Mouse (Mus musculus): ENCODE results near the gene Polr3a. TPM values are rescaled to one million over a fixed set of nuclear protein-coding genes. Genes with fewer than 3 reads are reported as not detected.

Gene Polr3a
- not detected in 2 replicates for polyA plus RNA-seq (2012; ENCODE audit: insufficient read depth, insufficient read length, low replicate concordance, missing spikeins)

GRCm38 (mm10) chr14:24486773-24487227 lies at the start of gene Polr3a, which contains the start of gene Rps24:
Gene Polr3a, minus strand, starts transcription at chr14:24487058.
Gene Rps24, plus strand, starts transcription at chr14:24487125.
- under 1% methylated on average over 30 of the region's 30 CpGs for WGBS
- H3K27ac ChIP-seq (ENCODE audit: insufficient read depth, low read depth, low read length): no peak within 1 kb of the TSS
- H3K4me3 ChIP-seq (ENCODE audit: insufficient read depth, low read depth, low read length): peak within 1 kb of the TSS; percentile 79
- H3K4me1 ChIP-seq (ENCODE audit: control insufficient read depth, insufficient read depth, low read length): peaks cover 11% of the 10 kb centered on the region
- peak; percentile 60; the same call in 1 of the 2 replicates for TF ChIP-seq CTCF (IDR thresholded peaks at IDR 0.05; ENCODE audit: insufficient read depth, low read depth, low read length)
- TF ChIP-seq POLR2A (IDR thresholded peaks at IDR 0.05; ENCODE audit: insufficient read depth, low read depth, low read length): 0 out of 2 replicates have a peak, but pooled peaks have one; percentile 21

- Histone ChIP-seq H3K27ac (ENCODE audit: insufficient read depth, low read depth, low read length) (peak overlapping the region; percentile 43), H3K4me3 (ENCODE audit: insufficient read depth, low read depth, low read length) (no peak overlapping the region), H3K4me1 (ENCODE audit: control insufficient read depth, insufficient read depth, low read length) (peaks cover 25% of the 10 kb centered on the region)
- WGBS: 57% methylated on average over 9 of the region's 9 CpGs
- TF ChIP-seq POLR2A (IDR thresholded peaks at IDR 0.05; ENCODE audit: insufficient read depth, low read depth, low read length) (no peak), CTCF (IDR thresholded peaks at IDR 0.05; ENCODE audit: insufficient read depth, low read depth, low read length) (no peak)
Measured at GRCm38 (mm10) chr14:24534865-24535545, 48.1 kb upstream of the Polr3a start.

- H3K27ac ChIP-seq (ENCODE audit: insufficient read depth, low read depth, low read length): no peak overlapping the region
- 9% methylated on average over 6 of the region's 6 CpGs for WGBS
Measured at GRCm38 (mm10) chr14:24530228-24530627, 43.4 kb upstream of the Polr3a start.

GRCm38 (mm10) chr14:24526440-24526839 lies 39.6 kb upstream of the Polr3a start:
- H3K4me1 ChIP-seq (ENCODE audit: control insufficient read depth, insufficient read depth, low read length): peaks cover 10% of the 10 kb centered on the region
- WGBS: 49% methylated on average over 10 of the region's 10 CpGs
- H3K4me3 ChIP-seq (ENCODE audit: insufficient read depth, low read depth, low read length): no peak overlapping the region
- TF ChIP-seq POLR2A (IDR thresholded peaks at IDR 0.05; ENCODE audit: insufficient read depth, low read depth, low read length): no peak
- TF ChIP-seq CTCF (IDR thresholded peaks at IDR 0.05; ENCODE audit: insufficient read depth, low read depth, low read length): no peak
- H3K27ac ChIP-seq (ENCODE audit: insufficient read depth, low read depth, low read length): peak overlapping the region; percentile 55; the same call in 1 of the 2 replicates

More at GRCm38 (mm10) chr14:24530228-24530627, 43.4 kb upstream of the Polr3a start:
- peaks cover 29% of the 10 kb centered on the region for H3K4me1 ChIP-seq (ENCODE audit: control insufficient read depth, insufficient read depth, low read length)
- TF ChIP-seq CTCF (IDR thresholded peaks at IDR 0.05; ENCODE audit: insufficient read depth, low read depth, low read length) (no peak), POLR2A (IDR thresholded peaks at IDR 0.05; ENCODE audit: insufficient read depth, low read depth, low read length) (no peak)
- no peak overlapping the region for H3K4me3 ChIP-seq (ENCODE audit: insufficient read depth, low read depth, low read length)

- no peak overlapping the region for H3K4me3 ChIP-seq (ENCODE audit: insufficient read depth, low read depth, low read length)
- no peak overlapping the region for H3K27ac ChIP-seq (ENCODE audit: insufficient read depth, low read depth, low read length)
- TF ChIP-seq POLR2A (IDR thresholded peaks at IDR 0.05; ENCODE audit: insufficient read depth, low read depth, low read length): no peak
- no peak for TF ChIP-seq CTCF (IDR thresholded peaks at IDR 0.05; ENCODE audit: insufficient read depth, low read depth, low read length)
- 40% methylated on average over 10 of the region's 10 CpGs for WGBS
- H3K4me1 ChIP-seq (ENCODE audit: control insufficient read depth, insufficient read depth, low read length): peaks cover 10% of the 10 kb centered on the region
Measured at GRCm38 (mm10) chr14:24525677-24526415, 39.0 kb upstream of the Polr3a start.

- Histone ChIP-seq H3K4me1 (ENCODE audit: control insufficient read depth, insufficient read depth, low read length) (peaks cover 5% of the 10 kb centered on the region), H3K27ac (ENCODE audit: insufficient read depth, low read depth, low read length) (no peak overlapping the region), H3K4me3 (ENCODE audit: insufficient read depth, low read depth, low read length) (no peak overlapping the region)
- no peak for TF ChIP-seq CTCF (IDR thresholded peaks at IDR 0.05; ENCODE audit: insufficient read depth, low read depth, low read length)
- TF ChIP-seq POLR2A (IDR thresholded peaks at IDR 0.05; ENCODE audit: insufficient read depth, low read depth, low read length): no peak
- WGBS: 56% methylated on average over 3 of the region's 3 CpGs
Measured at GRCm38 (mm10) chr14:24525137-24525536, 38.3 kb upstream of the Polr3a start.

- no peak for TF ChIP-seq CTCF (IDR thresholded peaks at IDR 0.05; ENCODE audit: insufficient read depth, low read depth, low read length)
- no peak for TF ChIP-seq POLR2A (IDR thresholded peaks at IDR 0.05; ENCODE audit: insufficient read depth, low read depth, low read length)
- H3K4me3 ChIP-seq (ENCODE audit: insufficient read depth, low read depth, low read length): no peak overlapping the region
- peaks cover 3% of the 10 kb centered on the region for H3K4me1 ChIP-seq (ENCODE audit: control insufficient read depth, insufficient read depth, low read length)
- H3K27ac ChIP-seq (ENCODE audit: insufficient read depth, low read depth, low read length): no peak overlapping the region
- WGBS: 92% methylated on average over 8 of the region's 8 CpGs
Measured at GRCm38 (mm10) chr14:24521597-24521996, 34.7 kb upstream of the Polr3a start.

GRCm38 (mm10) chr14:24512527-24513161 lies 25.8 kb upstream of the Polr3a start:
- H3K4me1 ChIP-seq (ENCODE audit: control insufficient read depth, insufficient read depth, low read length): peaks cover 6% of the 10 kb centered on the region
- no peak overlapping the region for H3K4me3 ChIP-seq (ENCODE audit: insufficient read depth, low read depth, low read length)
- TF ChIP-seq POLR2A (IDR thresholded peaks at IDR 0.05; ENCODE audit: insufficient read depth, low read depth, low read length) (no peak), CTCF (IDR thresholded peaks at IDR 0.05; ENCODE audit: insufficient read depth, low read depth, low read length) (no peak)
- no peak overlapping the region for H3K27ac ChIP-seq (ENCODE audit: insufficient read depth, low read depth, low read length)
- WGBS: 79% methylated on average over 6 of the region's 6 CpGs

All from olfactory bulb, adult 2 months (tissue).